Mouse (Mus musculus) C2C12 (cell line): ENCODE data around the gene Shisal2a.

ENCODE experiments used
- CTCF ChIP-seq: IDR thresholded peaks from one replicate; pipeline ENCODE4 v1.5.1; 2011; ENCODE audit not compliant: control insufficient read depth, insufficient read depth, insufficient read length
- USF1 ChIP-seq: IDR thresholded peaks from one replicate; pipeline ENCODE4 v1.6.1; 2011; ENCODE audit warnings: low read depth, mild to moderate bottlenecking, control low read depth, moderate library complexity

DNA sequence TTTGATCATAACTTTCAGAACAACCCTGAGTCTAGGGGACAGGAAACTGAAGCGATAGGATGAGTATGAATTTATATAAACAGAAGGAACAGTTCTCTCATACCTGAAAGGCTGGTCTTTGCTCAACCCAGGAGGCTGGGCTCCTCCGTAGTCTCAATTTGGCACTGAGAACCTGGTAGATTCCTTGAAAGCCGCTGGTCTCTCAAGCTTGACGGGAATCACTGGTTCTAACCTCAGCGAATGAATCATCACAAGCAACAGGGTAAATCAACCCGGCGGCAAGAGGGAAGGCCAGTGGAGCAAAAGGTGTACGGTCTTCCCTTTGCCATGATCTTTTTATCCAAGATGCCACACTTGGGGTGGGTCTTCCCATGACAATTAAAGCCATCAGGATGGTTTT is 25.7 kb downstream of the Shisal2a start:
- no peak for TF ChIP-seq CTCF
- no peak for TF ChIP-seq USF1
